Mouse (Mus musculus) thymus, adult 2 months (tissue): Measurements from ENCODE around the gene Otud4. TPM values are rescaled to one million over a fixed set of nuclear protein-coding genes. Genes with fewer than 3 reads are reported as not detected.

ENCODE experiments used
- DNase-seq: peaks from one replicate; pipeline ENCODE4 v3.0.0; 2021
- H3K27ac ChIP-seq: fragments of 200-500 bp; 2 replicates; pipeline ENCODE4 v1.5.1; 2012; ENCODE audit warnings: low read length, control low read depth; ENCODE audit not compliant: control insufficient read depth, insufficient read depth
- H3K27me3 ChIP-seq: fragments of 200-500 bp; 2 replicates; pipeline ENCODE4 v1.6.1; 2012; ENCODE audit warnings: mild to moderate bottlenecking, low read length, moderate library complexity, mixed read lengths; ENCODE audit not compliant: control insufficient read depth, insufficient read depth
- H3K36me3 ChIP-seq: fragments of 200-500 bp; 2 replicates; pipeline ENCODE4 v1.6.1; 2012; ENCODE audit warnings: mild to moderate bottlenecking, low read length, moderate library complexity; ENCODE audit not compliant: control insufficient read depth, insufficient read depth
- H3K4me1 ChIP-seq: fragments of 200-500 bp; replicated peaks from 2 replicates; pipeline ENCODE4 v1.6.1; 2012; ENCODE audit warnings: low read length; ENCODE audit not compliant: control insufficient read depth, insufficient read depth
- H3K4me3 ChIP-seq: fragments of 200-500 bp; 2 replicates; pipeline ENCODE4 v1.5.1; 2012; ENCODE audit warnings: mild to moderate bottlenecking, low read length, control low read depth, moderate library complexity; ENCODE audit not compliant: control insufficient read depth, insufficient read depth
- CTCF ChIP-seq: fragments of 200-500 bp; IDR thresholded peaks from 2 replicates; pipeline ENCODE4 v1.5.1; 2012; ENCODE audit warnings: mild to moderate bottlenecking, control low read depth, low read length, moderate library complexity, borderline replicate concordance; ENCODE audit not compliant: control insufficient read depth, poor library complexity, insufficient read depth; ENCODE audit errors: extremely low read depth
- POLR2A ChIP-seq: fragments of 200-500 bp; IDR thresholded peaks from 2 replicates; pipeline ENCODE4 v1.6.1; 2012; ENCODE audit warnings: mild to moderate bottlenecking, low read length, control low read depth, moderate library complexity; ENCODE audit not compliant: control insufficient read depth, poor library complexity, insufficient read depth; ENCODE audit errors: extremely low read depth
- WGBS: fragments of 180-500 bp; shearing (Covaris S2); methylation state at CpG from one replicate; pipeline ENCODE4 v1.1.7; 2018; 5-methylcytosine and 5-hydroxymethylcytosine counted together
- polyA plus RNA-seq: library from polyadenylated mRNA; depleted of rRNA; stranded (reverse); fragments of >200 nt; gene quantifications from 2 replicates; pipeline ENCODE4 v1.2.3, GENCODE M21; 2012; rRNA removed

The Otud4 gene
- polyA plus RNA-seq, 1 experiment: 55.1 TPM

DNA sequence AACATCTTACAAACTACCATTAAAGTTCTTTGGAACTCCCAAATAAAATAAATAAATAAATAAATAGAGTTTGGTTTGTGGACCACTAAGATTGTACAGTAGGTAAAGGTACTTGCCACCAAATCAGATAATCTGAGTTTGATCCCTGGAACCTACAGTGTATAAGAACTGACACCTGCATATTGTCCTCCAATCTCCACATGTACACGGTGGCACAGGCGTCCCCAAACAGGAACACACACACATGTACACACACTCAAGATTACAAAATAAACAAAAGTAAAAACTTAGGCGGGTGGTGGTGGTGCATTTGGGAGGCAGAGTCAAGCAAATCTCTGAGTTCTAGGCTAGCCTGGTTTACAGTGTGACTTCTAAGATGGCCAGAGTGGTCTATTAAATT, 67.3 kb downstream of the Otud4 start:
- Histone ChIP-seq H3K4me1 (no peaks in the 10 kb centered on the region), H3K4me3 (no peak overlapping the region), H3K27me3 (no peaks in the 10 kb centered on the region), H3K36me3 (peaks cover 35% of the 10 kb centered on the region), H3K27ac (no peak overlapping the region)
- WGBS: 100% methylated on average over 3 of the region's 3 CpGs
- TF ChIP-seq POLR2A (no peak), CTCF (no peak)
- DNase-seq: no peak

DNA sequence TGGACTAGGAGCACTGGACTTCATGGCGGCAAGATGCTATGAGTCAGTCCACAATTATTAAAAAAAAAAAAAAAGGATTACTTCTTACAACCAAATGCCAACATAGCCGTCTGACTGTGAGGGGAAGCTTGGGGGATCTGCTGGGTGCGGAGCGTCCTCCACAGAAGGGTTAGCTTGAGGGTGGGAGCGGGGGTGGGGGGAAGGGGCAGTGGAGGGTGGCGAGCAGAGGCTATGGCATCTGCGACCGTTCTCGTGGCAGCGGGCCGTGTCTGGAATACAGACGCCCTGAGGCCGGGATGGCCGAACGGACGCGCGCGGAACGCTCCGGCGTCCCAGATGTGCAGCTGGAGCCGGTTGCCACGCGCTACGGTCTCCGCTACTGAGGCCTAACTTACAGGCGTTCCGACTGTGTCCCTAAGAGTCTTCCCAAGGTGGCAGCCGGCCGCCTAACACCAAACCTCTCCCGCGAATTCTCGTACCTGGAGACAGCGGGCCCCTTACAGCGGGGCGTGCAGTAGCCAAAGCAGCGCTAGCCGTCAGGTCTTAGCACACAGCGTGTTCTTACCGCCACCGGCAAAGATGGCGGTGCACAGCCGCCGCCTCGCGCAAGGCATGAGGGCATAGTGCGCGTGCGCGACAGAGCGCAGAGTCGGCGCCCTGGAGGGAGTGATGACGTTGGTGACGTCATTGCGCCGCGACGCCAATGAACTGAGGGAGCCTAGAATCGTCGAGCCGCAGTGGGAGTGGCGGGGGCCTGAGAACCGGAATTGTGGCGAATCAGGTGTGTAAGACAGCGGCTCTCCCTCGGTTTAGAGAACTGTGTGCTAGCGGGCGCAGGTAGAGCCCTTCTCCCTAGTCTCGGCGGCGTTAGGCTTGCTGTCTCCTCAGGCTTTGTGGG, 71.9 kb downstream of the Otud4 start, which contains the start of the genes Abce1 and Anapc10:
Gene Abce1, minus strand, starts transcription at position 677 of the 898 bp plus-strand sequence.
Gene Anapc10, plus strand, starts transcription at position 757 of the 898 bp plus-strand sequence.
- peak; percentile 90 for TF ChIP-seq POLR2A
- peak; percentile 60; the same call in 1 of the 2 replicates for TF ChIP-seq CTCF
- peak within 1 kb of the TSS; percentile 95 for H3K4me3 ChIP-seq
- under 1% methylated on average over 73 of the region's 73 CpGs for WGBS
- H3K36me3 ChIP-seq: peaks cover 6% of the 10 kb centered on the region; the same call in 1 of the 2 replicates
- H3K27ac ChIP-seq: peak within 1 kb of the TSS; percentile 51; the same call in 1 of the 2 replicates
- no peaks in the 10 kb centered on the region for H3K4me1 ChIP-seq
- no peaks in the 10 kb centered on the region for H3K27me3 ChIP-seq
- DNase-seq: peak; percentile 97

DNA sequence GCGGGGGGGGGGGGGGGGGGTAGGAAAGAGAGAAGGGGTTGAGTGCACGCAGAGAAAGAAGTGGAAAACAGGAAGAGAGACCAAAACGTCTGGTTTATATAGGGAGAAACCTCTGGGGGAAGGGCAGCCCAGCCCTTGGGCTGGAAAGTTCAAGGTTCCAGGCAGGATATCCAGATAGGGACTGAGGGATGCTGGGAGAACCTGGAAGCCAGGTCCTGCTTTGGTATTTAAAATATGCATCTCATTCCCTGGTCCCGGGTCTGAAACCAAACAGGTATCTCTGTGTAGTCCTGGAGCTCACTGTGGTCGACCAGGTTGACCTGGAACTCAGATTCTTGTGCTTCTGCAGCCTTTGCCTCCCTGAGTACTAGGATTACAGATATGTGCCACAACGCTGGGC, 73.3 kb downstream of the Otud4 start:
- Histone ChIP-seq H3K36me3 (no peaks in the 10 kb centered on the region; the same call in 1 of the 2 replicates), H3K4me3 (no peak overlapping the region), H3K4me1 (no peaks in the 10 kb centered on the region), H3K27ac (no peak overlapping the region), H3K27me3 (no peaks in the 10 kb centered on the region)
- no peak for DNase-seq
- 53% methylated on average over 6 of the region's 6 CpGs for WGBS
- no peak for TF ChIP-seq POLR2A
- no peak for TF ChIP-seq CTCF

DNA sequence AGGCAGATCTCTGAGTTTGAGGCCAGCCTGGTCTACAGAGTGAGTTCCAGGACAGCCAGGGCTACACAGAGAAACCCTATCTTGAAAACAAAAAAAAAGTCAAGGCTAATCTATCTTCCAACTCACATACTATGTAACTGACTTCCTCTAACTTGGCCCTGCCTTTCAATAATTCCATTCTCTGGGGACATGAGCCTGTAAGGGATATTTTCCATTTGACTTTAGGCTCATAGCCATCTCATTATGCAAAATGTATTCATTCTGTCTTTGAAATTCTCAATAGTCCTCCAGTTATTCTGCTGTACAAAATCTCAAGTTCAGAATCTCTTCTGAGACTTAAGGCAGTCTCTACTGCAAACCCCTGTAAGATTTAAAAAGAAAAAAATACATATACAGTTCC, 82.1 kb downstream of the Otud4 start:
- no peak for TF ChIP-seq POLR2A
- TF ChIP-seq CTCF: no peak
- no peaks in the 10 kb centered on the region for H3K27me3 ChIP-seq
- H3K4me3 ChIP-seq: no peak overlapping the region
- peaks cover 8% of the 10 kb centered on the region for H3K36me3 ChIP-seq
- H3K4me1 ChIP-seq: no peaks in the 10 kb centered on the region
- no peak for DNase-seq
- H3K27ac ChIP-seq: no peak overlapping the region

DNA sequence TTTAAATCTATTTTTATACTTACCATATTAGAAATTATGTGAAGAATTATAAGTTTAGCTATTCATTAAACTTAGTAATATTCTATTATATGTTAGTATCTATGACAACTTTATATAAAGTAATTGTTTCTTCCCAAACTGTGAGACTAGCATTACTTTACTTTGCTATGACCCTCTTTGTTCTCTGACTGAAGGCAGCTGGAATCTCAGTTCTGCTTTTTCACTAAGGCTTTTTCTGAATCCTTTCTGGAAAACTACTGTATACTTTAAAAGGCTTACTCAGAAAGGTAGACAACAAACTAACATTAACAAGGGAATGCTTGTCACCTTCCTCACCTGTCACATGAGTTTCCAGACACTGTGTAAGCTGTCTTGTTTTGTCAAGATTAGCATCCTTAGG, 83.9 kb downstream of the Otud4 start:
- no peak for DNase-seq
- Histone ChIP-seq H3K36me3 (peaks cover 8% of the 10 kb centered on the region), H3K27ac (no peak overlapping the region), H3K4me1 (no peaks in the 10 kb centered on the region), H3K27me3 (no peaks in the 10 kb centered on the region), H3K4me3 (no peak overlapping the region)
- TF ChIP-seq CTCF: no peak
- TF ChIP-seq POLR2A: no peak

DNA sequence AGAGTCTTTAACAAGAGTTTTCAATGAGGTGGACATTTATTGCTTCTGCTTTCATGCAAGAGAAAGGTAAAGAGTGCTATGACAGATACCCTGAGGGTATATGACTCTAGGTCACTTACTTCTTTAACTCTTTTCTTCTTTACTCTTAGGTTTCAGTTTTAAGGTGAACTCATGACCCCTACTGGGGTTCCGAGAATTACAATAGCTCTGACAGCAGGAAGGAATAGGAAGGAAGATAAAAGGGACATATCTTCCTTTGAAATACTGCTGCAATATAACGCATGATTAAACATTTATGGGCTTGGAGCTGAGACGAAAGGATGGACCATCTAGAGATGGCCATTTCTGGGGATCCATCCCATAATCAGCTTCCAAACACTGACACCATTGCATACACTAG, 85.2 kb downstream of the Otud4 start:
- DNase-seq: peak; percentile 23
- peaks cover 8% of the 10 kb centered on the region for H3K36me3 ChIP-seq
- 20% methylated on average over 3 of the region's 3 CpGs for WGBS
- H3K4me1 ChIP-seq: no peaks in the 10 kb centered on the region
- TF ChIP-seq CTCF: no peak
- no peak for TF ChIP-seq POLR2A
- no peak overlapping the region for H3K27ac ChIP-seq
- no peaks in the 10 kb centered on the region for H3K27me3 ChIP-seq
- H3K4me3 ChIP-seq: no peak overlapping the region

Other genes starting within 250 kb of the Otud4 start
- 48.0 and 55.4 TPM in 2 replicates for gene Smad1, start 240.1 kb upstream of the Otud4 start, polyA plus RNA-seq
- 18.2 and 20.2 TPM in 2 replicates for gene Abce1, start 72.1 kb downstream of the Otud4 start, polyA plus RNA-seq
- gene Anapc10, start 72.2 kb downstream of the Otud4 start, polyA plus RNA-seq: 0.93 and 2.6 TPM in 2 replicates